Mouse (Mus musculus): ENCODE measurements around the gene Nphp4. TPM values are rescaled to one million over a fixed set of nuclear protein-coding genes. Genes with fewer than 3 reads are reported as not detected.

The Nphp4 gene
- total RNA-seq (2022): 10 to 100 TPM; 19.9 to 25.5 (median 22.3) TPM

DNA sequence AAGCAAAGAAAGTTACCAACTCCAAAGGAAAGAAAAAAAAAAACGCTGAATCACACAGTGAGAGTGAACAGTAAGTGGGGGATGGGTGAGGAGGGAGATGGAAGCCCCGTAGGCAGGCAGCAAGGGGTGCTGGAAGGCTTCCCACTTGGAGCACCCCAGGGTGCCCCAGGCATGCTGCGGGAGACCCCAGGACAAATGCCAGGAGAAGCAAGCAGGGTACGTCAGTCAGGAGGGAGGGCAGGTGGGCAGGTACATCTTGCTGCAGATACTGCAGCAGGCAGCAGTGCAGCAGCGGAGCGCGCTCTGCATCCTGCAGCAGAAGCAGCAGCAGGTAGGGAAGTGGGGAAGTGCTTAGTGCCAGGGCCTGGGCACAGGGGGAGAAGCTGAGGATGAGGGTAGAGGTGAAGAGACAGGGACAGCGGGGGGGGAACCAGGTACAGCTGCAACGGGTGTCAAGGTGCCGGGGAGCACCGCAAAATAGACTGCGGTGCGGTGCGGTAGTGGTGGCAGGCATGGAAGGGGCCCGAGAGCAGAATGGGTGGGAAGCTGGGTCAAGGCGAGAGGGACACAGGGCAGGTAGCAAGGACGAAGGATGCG is at the start of gene Nphp4:
Gene Nphp4 (plus strand): TSS at position 280 of the 597 bp plus-strand sequence.
- peak in 1 of 2 experiments; percentile 49 for DNase-seq (ENCODE audit: low spot score in 2 of 2)

DNA sequence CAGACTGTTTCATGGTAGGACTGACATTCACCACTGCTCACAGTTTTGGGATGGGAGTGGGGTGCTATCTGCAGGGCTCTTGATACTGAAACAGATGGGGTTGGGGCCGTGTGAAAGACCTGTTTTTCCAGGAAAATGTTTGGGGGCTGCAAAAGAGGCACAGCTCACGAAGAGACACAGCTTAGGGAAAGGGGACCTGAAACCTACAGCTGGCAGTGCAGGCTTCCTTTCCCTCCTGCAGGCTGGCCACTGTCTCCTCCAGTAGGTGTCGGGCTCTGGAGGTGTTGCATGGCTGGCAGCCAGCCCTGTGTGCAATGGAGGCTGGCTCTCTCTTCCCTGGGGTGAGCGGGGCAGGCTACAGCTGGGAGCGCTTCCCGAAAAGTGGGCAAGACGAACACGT is 48.2 kb upstream of the Nphp4 start:
- DNase-seq (ENCODE audit: low spot score in 2 of 2): no peak

DNA sequence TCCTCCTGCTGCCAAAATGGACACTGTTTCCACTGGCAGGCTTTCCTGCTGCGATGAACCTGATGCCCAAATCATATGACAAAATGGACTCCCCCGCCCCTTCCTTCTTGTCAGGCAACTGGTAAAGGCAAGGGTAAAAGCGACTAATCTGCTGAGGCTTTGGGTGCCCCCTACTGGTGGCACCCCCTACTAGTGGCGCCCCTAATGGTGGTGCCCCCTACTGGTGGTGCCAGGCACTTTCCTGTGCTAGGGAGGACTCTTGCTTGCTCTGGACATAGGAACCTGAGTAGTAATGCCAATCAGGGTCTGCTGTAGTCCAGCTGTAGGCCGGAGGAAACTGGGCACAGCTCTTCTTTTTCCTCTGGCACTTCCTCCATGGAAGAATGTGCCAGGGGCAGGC is 44.2 kb upstream of the Nphp4 start:
- peak in 1 of 2 experiments; percentile 36 for DNase-seq (ENCODE audit: low spot score in 2 of 2)

DNA sequence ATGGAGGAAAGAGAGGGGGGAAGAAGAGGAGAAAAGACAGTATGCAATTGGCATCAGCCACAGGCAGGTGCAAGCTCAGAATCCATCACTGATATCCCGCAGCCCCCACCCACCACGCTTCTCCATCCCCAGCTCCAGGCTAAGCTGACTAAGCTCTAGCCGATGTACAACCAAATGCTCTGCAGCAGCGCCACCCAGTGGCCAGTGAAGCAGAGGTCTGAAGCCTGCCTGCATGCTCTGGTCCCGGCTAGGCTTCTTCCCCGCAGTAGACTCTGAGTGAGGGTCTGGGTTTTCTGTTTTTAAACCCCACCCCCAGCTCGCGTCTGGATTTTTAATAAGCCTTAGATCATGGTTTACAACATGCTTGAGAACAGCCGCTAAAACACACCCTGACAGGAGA is 41.7 kb upstream of the Nphp4 start:
- DNase-seq (ENCODE audit: low spot score in 2 of 2): peak; percentile 82 to 89

DNA sequence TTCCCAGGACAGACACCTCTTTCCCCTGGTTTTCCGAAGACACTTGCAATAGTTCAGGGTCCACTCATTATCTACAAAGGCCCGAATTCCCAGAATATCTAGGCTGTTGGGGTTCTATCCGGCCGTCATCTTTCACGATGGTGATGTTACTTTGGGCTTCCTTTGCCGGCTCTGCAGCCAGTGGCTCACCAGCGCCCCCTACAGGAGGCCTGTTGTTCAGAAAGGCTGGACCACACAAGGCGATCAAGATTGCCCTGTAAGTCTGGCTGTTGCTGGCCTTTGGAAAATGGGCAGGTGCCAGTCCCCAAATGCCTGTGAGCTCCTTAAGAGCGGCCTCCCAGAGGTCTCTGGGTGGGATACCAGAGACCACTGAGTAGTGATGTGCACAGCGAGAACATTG is 41.3 kb upstream of the Nphp4 start:
- DNase-seq (ENCODE audit: low spot score in 2 of 2): peak in 1 of 2 experiments; percentile 75

DNA sequence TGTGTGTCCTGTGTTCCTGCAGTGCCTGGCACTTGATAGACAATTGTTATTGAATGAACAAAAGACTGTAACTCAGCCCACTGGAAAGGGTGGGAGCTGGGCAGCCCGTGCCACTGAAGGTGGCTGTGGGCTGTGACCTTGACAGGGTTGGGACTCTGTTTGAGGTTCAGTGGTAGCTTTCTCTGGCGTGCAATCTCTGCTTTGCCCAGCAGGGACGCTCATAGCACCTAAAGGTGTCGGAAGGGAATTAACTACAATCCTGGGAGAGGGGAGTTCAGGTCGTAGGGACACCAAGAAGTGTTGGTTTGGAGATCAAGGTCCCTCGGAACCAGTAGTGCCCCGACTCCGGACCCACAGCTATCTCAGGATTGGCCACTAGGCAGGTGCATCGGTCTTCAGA is 35.6 kb upstream of the Nphp4 start:
- DNase-seq (ENCODE audit: low spot score in 2 of 2): no peak

DNA sequence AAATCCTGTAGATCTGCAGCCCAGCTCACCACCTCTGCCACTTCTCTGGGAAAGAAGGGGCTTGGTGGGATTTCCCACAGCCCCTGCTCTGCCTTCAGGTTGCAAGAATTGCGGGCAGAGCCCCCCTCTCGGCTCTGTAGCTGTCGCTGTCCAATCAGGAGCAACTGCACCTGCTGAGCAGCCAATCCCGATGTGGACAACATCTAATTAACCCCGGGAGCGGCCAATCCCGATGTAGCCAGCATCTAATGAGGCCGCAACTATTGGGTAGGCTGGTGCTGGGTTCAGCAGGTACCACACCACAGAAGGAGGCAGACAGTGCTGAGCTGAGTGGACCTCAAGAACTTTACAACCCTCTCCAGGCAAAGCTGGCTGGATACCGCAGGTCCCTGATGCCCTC is 35.0 kb upstream of the Nphp4 start:
- DNase-seq (ENCODE audit: low spot score in 2 of 2): no peak

DNA sequence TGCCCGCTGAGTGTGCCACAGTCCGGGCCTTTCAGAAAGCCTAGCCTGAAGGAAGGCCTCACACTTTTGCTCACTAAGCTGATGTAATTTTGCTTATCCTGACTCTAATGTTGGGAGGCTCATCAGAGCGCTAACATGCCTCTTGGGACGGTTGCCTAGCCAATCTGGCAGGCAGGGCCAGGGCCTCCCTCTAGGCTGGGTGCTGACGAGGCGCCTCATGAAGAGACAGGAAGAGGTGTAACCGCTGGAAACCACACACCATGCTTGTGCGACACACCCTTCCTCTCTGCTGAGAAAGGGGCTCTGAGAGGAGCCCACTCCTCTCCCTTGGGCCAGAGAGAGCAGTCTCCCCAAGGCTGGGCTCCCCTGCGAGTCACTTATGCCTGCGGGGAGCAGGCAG is 30.3 kb upstream of the Nphp4 start:
- no peak for DNase-seq (ENCODE audit: low spot score in 2 of 2)

DNA sequence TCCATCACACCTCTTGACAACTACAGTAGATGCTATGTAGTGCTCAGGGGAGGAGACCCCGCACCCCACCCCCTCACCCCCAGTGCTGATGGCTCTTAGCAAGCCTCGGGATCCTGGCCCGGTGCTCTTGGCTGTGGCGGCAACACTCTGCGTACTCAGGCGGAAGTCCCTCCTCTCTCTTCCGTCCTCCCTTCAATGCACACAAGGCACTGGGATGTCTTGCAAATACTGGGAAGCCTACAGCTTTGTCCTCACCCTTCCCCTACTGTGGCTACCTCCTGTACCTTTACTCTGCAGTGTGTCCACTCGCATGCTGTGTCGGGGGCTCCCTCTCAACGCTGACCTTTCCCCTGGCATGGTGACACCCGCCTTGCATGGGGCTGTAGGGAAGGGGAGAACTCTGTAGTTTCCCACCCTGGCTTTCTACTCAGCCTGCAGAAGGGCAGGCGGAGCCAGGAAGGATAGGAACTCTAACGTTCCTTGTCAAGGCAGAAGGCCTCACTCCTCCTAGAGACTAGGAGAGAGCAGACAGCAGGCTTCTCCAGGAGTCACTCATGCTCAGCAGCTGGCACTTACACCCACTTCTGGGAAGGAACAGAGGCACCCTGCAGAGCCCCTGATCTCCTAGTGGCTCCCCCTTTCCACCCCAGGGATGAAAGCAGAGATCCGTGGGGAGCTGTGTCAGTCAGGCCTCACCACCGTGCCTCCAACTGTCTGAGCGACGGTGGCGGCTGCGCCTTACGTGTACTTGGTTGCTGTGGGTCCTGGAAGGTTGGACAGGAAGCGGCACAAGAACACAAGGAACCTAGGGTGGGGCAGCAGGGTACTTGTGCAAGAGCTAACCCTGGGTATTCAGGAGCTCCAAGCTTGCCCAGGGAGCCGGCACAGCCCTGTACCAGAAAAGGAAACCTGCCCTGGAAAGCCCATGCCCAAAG is 28.5 kb upstream of the Nphp4 start:
- no peak for DNase-seq (ENCODE audit: low spot score in 2 of 2)

DNA sequence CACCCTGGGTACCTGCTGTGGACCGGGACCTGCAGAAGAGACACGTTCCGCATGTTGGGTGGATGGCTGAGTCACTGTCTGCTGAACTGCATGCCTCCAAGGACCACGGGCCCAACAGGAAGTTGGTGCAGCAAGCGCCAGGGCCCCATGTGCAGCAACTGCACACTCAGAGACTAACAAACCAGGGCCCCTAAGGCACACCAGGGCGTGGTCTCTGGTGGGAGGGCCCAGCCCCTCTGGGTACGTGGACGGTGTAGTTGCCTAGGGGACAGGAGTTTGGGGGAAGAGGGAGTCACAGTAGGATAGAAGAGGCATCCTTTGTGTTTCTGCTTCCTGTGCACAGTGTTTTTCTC is 27.9 kb upstream of the Nphp4 start:
- DNase-seq (ENCODE audit: low spot score in 2 of 2): no peak

DNA sequence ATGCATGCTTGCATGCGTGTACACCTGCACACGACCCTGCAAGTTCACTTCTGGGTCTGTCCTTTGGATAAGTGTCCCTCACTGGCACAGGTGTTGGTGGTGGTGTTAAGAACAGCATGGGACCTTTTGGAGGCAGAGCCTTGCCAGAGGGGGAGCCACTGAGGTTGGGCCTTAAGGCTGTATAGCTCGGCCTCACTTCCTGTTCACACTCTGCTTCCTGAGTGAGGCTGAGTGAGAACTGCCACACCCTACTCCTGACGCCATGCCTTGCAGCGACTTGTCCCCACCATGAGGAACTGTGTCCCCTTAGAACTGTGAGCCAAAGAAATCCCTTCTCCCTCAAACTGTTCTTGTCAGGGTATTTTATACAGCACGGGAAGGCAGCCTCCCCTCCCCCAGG is 25.1 kb upstream of the Nphp4 start:
- no peak for DNase-seq (ENCODE audit: low spot score in 2 of 2)

DNA sequence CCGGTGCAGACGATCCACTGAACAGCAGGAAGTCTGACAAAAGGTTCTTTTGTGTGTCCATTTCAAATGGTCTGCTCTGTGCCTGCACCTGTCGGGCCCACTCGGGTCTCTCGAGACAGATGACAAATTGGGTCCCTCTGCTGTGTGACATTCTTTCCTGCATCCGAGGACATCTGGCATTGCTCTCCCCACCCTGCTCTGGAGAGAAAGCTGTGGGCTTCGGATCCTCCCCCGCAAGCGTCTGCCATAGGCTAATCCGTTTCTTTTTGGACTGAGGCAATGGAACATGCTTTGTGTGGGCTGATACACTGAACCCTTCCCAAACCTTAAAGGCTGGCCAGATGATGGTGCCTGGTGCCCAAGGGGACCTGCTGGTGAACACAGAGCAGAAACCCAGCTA is 23.4 kb upstream of the Nphp4 start:
- DNase-seq (ENCODE audit: low spot score in 2 of 2): peak in 1 of 2 experiments; percentile 94

DNA sequence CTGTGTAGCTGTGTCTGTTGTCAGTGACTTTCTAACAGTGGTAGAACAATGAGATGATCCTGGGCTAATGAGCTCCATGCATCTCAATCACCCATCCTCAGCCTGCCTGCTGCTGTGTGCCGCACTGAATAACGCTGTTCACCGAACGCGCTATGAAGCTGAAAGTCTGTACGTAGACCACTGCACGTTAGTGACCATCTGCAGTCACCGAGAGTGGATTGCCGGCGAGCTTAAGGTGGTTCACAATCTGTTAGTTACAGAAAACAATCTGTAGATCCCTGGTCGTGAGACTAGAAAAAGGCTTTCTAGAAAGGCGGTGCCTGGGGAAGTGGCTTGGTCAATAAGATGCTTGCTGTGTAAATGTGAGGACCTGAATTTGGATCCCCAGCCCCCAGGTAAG is 22.4 kb upstream of the Nphp4 start:
- DNase-seq (ENCODE audit: low spot score in 2 of 2): no peak

DNA sequence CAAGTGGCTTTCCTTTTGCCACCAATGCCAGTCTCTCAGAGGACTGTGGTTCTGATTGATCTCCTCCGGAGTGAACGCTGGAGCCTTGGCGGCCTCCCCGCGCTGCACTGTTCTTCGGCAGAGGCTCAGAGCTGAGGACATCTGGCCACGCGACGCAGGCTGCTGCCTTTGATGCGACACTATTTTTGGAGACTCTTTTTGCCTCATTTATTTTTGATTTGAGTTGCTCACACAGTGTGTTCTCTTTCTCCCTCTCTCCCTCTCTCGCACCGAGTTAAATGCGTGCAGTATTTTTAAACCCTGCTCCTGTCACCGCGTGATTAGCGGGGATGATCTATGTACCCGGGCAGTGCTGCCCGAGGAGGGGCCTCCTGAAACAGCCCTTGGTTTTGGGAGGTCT is 19.9 kb upstream of the Nphp4 start:
- DNase-seq (ENCODE audit: low spot score in 2 of 2): peak in 1 of 2 experiments; percentile 85

DNA sequence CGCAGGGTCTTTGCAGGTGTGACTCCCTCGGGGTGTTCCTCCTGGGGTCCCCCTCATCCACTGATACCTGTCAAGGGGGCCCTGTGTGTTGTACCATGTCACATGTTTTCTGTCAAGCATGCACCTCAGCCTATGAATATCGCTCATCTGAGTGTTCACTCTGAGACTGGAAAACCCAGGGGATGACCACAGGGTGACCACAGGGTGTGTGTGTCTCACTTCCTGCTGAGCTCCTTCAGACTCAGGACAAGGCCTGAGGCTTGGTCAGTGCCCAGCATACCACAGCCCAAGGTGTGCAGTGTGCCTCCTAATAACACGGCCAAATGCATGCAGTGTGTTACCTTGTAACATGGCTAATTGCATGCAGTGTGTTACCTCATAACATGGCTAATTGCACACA is 18.8 kb upstream of the Nphp4 start:
- no peak for DNase-seq (ENCODE audit: low spot score in 2 of 2)

DNA sequence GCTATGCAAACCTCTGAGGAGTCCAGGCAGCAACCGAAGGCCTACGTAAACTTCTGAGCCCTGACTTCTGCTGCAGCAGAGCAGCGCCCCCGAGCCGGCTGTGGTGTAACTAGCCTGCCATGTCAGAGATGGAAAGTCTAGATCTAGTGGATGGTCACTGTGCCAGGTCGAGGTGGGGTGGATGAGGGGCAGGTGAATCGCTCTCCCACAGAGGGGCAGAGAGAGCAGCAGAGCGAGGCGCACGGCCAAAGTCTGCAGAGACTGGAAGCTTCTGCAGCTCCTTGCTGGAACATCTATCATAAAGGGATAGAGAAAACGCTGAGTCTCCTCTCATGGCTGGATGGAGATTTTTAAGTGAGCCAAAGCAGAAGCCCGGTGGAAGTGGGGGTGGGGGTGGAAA is 14.0 kb upstream of the Nphp4 start:
- DNase-seq (ENCODE audit: low spot score in 2 of 2): no peak

DNA sequence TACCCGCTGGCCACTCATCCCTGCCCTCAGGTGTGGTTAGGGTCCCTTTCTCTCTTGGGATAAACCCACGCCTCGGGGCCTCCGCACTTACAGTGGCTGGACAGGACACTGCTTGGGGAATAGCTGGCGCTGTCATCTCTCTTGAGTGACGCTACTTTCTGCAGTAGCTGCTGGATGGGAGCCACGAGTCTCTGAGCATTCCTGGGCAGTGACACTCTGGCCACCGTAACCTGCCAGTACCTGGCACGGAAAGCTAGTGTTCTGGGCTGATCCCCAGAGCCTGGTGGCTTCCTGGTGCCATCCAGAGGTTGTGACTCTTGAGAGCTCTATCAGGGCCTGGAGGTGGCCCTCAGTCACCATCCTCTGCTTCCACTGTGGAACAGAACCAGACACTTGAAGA is 13.4 kb upstream of the Nphp4 start:
- no peak for DNase-seq (ENCODE audit: low spot score in 2 of 2)

DNA sequence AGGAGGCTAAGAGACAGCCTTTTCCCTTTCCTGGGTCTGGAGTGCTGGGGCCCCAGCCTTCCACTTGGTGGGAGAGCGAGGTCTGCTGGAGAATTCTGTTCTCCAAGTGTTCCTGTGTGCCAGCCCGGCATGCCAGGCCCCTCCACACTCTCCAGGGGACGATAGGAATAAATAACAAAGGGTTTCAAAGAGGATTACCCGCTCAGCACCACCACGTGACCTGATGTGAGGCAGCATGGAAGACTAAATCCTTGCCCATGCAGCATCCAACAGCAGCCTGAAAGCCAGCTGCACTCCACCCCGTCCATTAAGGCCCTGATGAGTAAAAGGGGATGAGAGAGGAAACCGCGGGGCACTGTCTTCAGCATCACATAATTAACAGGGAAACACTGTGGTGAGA is 11.4 kb upstream of the Nphp4 start:
- DNase-seq (ENCODE audit: low spot score in 2 of 2): no peak

DNA sequence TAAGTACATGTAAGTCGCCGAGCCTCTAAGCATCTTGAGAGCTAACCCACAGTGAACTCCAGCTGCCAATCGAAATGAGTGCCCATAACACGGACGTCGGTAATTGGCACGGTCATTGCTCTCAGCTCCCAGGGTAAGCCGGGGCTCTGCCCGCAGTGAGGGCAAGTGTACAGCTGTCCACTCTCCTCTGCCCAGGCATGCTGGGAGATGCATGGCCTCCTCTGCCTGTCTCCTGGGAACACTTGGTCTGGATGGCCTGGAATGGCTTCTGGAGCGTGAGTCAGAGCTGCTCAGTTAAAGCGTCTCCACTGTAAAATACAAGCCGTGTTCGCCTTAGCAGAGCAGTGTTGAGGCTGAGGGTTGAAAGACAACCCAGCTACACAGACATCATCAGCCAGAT is 9.9 kb upstream of the Nphp4 start:
- no peak for DNase-seq (ENCODE audit: low spot score in 2 of 2)

DNA sequence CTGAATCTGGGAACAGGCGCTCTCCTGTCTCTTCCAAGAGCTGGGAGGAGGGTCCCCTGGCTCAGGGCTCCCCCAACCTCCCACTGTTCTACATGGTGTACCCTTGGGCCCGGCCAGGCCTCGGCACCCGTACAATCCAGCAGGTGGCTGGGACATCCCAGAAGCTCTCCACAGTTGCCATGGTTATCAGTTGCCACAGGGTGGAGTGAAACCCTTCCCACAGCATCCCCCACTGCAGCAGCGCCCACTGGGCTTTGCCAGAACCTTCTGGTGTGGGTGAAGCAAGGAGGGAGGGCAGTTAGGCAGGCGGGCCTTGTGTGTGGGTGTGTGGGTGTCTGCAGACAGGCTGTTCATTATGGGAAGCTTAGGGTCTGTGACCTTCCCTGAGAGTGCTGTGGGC is 8.6 kb upstream of the Nphp4 start:
- DNase-seq (ENCODE audit: low spot score in 2 of 2): no peak

DNA sequence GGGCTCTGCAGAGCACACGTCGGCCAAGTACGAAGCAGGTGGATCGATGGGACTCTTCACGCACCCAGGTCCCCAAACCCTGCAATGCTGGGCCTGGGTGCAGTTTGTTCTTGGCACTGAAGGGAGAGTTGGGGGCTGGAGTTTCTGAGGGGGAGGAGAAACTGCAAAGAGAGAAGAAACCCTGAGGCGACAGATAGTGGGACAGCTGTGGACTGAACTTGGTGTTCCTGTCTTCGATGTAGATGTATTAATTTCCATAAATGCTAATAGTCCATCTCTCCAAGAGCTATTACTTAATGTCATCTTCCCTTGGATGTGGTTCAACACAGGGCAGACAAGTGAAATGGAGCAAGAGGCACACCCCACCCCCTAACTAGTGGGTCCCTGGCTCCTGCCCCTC is 565 bp upstream of the Nphp4 start:
- DNase-seq (ENCODE audit: low spot score in 2 of 2): no peak

DNA sequence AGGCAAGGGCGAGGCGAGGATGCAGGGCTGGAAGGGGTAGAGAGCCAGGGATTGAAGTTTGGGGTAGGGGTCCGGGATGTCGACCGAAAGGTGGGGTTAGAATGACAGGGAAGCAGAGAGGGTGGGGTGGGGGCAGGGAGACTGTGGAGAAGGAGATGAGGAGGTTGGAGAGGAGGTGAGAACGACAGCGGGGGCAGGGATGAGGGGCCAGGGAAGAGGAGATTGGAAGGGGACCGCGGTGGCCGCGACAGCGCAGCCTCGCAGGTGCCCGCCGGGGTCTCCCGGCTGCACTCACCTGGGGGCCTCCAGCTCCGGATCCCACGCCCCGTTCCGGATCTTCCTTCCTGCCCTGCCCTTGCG is 580 bp downstream of the Nphp4 start:
- DNase-seq (ENCODE audit: low spot score in 2 of 2): no peak
